Mouse (Mus musculus) left cerebral cortex, adult 18-20 months (tissue): ENCODE data around the gene Rgs4. TPM values are rescaled to one million over a fixed set of nuclear protein-coding genes. Genes with fewer than 3 reads are reported as not detected.

ENCODE experiments used
- DNase-seq, 2 experiments: peaks; one replicate each; pipeline ENCODE4 v3.0.0; 2021 to 2022; ENCODE audit warnings: low spot score in 2 of 2, mixed read lengths in 1 of 2
- total RNA-seq, 2 experiments: library from RNA; stranded (reverse); gene quantifications; 2 replicates each; pipeline ENCODE4 v1.2.3; 2021

The Rgs4 gene
- total RNA-seq, 2 experiments from 2014 or later, result 364 to 379 TPM

- DNase-seq, result no peak
These were observed 54.4 kb downstream of the Rgs4 start for GRCm38 (mm10) chr1:169693040-169693439.

Other genes starting within 250 kb of the Rgs4 start
- 1 to 10 TPM in 1 of 2 experiments, under 1 TPM in 1; 0.59 to 1.2 TPM for gene Nuf2, start 216.2 kb downstream of the Rgs4 start, total RNA-seq
- 10 to 100 TPM; 34.0 to 36.6 TPM for gene Rgs5, start 92.1 kb downstream of the Rgs4 start, total RNA-seq
- 10 to 100 TPM; 16.8 to 20.0 TPM for gene Ccdc190, start 181.0 kb upstream of the Rgs4 start, total RNA-seq
- gene Hsd17b7, start 221.6 kb upstream of the Rgs4 start, total RNA-seq, result 10 to 100 TPM; 14.4 to 17.4 TPM